Mouse (Mus musculus): ENCODE measurements around the gene Olfr1188. TPM values are rescaled to one million over a fixed set of nuclear protein-coding genes. Genes with fewer than 3 reads are reported as not detected.
"Not testable (repeated sequence)": the region's sequence is repeated elsewhere in the genome, so short reads cannot be mapped to it uniquely, and the experiment has no call there.

Gene Olfr1188
- not detected for total RNA-seq (2018; cell fraction: chromatin; rRNA removed)
- total RNA-seq (2018; cell fraction: cytosol; rRNA removed) = not detected
- total RNA-seq (2018; cell fraction: nucleus; rRNA removed) = not detected
- not detected in 3 replicates for polyA plus RNA-seq (2018)

DNA sequence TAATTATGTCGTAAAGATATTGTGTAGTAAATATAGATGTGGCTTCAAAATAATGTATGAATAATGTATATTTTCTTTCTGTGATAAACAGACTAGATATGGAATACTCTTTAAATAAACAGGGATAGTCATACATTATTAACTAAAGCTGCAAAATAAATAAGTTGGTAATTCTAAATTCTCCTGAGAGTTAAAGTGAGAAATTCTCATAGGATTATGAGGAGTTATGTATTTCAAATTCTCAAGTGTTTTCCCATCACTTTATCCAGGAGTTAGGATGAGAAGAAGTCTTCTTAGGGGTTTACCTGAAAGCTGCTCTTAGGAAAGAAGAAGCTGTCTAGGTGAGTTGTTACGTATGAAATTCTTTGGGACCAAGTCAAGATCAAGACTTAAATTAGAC, at the start of gene Olfr1188:
Gene Olfr1188, plus strand, starts transcription at position 301 of the 400 bp plus-strand sequence.
- 88% methylated on average over 2 of the region's 2 CpGs for WGBS (ENCODE audit: missing documents)
- H3K4me3 ChIP-seq (ENCODE audit: inconsistent target) = no peak within 1 kb of the TSS
- no peak within 1 kb of the TSS for H3K27ac ChIP-seq
- no peaks in the 10 kb centered on the region for H3K79me2 ChIP-seq (ENCODE audit: inconsistent target)
- H3K36me3 ChIP-seq (ENCODE audit: inconsistent target) = no peaks in the 10 kb centered on the region

DNA sequence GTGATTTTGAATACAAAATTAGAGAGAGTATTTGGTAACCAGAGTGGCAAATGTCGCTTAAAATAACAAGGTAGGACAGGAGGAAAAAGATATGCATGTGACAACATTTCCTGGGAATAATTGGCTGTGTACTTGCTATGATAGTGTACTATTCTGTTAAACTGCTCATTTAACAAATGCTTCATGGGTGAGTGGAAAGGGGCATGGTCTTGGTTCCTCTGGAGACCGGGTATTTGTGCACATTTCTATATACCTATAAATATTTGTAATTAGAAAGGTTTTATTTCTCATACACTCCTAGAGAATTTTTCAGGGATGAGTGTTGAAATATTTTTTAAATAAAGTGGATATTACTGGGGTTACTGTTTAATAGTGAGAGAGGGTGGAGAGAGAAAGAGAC, 38.5 kb upstream of the Olfr1188 start, which contains the start of gene Olfr1186:
Gene Olfr1186, plus strand, starts transcription at position 301 of the 400 bp plus-strand sequence.
- Histone ChIP-seq H3K36me3 (ENCODE audit: inconsistent target) (no peaks in the 10 kb centered on the region), H3K79me2 (ENCODE audit: inconsistent target) (no peaks in the 10 kb centered on the region), H3K4me3 (ENCODE audit: inconsistent target) (no peak within 1 kb of the TSS), H3K27ac (no peak within 1 kb of the TSS)
- WGBS (ENCODE audit: missing documents) = 76% methylated on average over 2 of the region's 2 CpGs

DNA sequence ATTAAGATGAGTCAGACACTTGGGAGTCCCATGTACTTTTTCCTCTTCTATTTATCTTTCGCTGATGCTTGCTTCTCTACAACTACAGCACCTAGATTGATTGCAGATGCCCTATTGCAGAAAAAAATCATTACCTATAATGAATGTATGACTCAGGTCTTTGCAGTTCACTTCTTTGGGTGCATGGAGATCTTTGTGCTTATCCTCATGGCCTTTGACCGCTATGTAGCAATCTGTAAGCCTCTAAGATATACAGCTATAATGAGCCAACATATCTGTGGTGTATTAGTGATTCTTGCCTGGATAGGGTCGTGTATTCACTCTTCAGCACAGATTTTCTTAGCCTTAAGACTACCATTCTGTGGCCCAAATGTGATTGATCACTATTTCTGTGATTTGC, 31.0 kb upstream of the Olfr1188 start:
- no peaks in the 10 kb centered on the region for H3K36me3 ChIP-seq (ENCODE audit: inconsistent target)
- H3K4me3 ChIP-seq (ENCODE audit: inconsistent target) = no peak overlapping the region
- H3K27ac ChIP-seq = no peak overlapping the region
- WGBS (ENCODE audit: missing documents) = 71% methylated on average over 3 of the region's 3 CpGs
- H3K79me2 ChIP-seq (ENCODE audit: inconsistent target) = no peaks in the 10 kb centered on the region

DNA sequence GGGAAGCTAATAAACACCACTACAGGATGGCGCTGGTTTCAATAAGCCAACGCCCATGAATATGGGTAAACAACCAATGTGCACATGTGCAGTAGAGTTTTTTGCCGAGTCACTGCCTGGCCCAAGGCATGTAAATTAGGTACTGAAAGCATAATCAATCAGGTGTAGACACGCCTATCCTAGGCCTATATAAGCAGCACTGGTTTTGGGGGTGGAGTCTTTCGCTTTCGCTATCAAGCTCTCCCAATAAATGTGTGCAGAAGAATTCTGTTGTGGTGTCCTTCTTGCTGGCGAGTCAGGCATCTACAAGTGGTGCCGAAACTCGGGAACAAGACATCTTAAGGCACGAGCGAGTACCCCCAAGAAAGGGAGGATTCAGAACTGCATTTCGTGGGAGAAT, 16.0 kb downstream of the Olfr1188 start:
- WGBS (ENCODE audit: missing documents) = 87% methylated on average over 12 of the region's 12 CpGs
- H3K36me3 ChIP-seq (ENCODE audit: inconsistent target); H3K4me3 ChIP-seq (ENCODE audit: inconsistent target); H3K27ac ChIP-seq; H3K79me2 ChIP-seq (ENCODE audit: inconsistent target): not testable (repeated sequence)

DNA sequence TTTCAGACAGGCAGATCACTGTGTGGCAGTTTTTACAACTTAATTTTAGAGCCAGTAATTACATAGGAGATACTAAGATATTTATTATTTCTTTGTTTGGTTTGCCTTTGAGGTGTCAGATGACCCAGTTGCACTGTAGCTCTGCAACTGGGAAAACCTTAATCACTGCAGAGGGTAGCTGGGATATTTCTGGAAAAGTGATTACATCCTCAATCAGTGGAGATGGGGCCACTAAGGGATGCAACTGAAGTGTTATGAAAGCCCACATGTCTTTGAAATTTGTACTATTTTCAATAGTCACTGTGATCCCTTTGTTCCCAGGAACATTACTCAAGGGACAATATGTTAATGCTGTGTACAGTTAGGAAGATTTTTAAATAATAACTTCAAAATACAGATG, 29.4 kb downstream of the Olfr1188 start, which contains the start of gene Olfr1189:
Gene Olfr1189, plus strand, starts transcription at position 301 of the 400 bp plus-strand sequence.
- H3K36me3 ChIP-seq (ENCODE audit: inconsistent target) = no peaks in the 10 kb centered on the region

More for the DNA sequence above, 29.4 kb downstream of the Olfr1188 start, which contains the start of gene Olfr1189:
- Histone ChIP-seq H3K27ac (no peak within 1 kb of the TSS), H3K79me2 (ENCODE audit: inconsistent target) (no peaks in the 10 kb centered on the region), H3K4me3 (ENCODE audit: inconsistent target) (no peak within 1 kb of the TSS)

Other genes starting within 250 kb of the Olfr1188 start
- not detected in 3 replicates for gene Olfr1174-ps, start 241.8 kb upstream of the Olfr1188 start, polyA plus RNA-seq (2018)
- not detected in 3 replicates for gene Olfr1175-ps, start 229.7 kb upstream of the Olfr1188 start, polyA plus RNA-seq (2018)
- gene Olfr1176, start 220.2 kb upstream of the Olfr1188 start, polyA plus RNA-seq (2018) = not detected in 3 replicates
- not detected in 3 replicates for gene Olfr1177-ps, start 210.4 kb upstream of the Olfr1188 start, polyA plus RNA-seq (2018)
- gene Olfr1178, start 169.9 kb upstream of the Olfr1188 start, polyA plus RNA-seq (2018) = not detected in 3 replicates
- not detected in 3 replicates for gene Olfr1179, start 150.5 kb upstream of the Olfr1188 start, polyA plus RNA-seq (2018)
- gene Olfr1180, start 137.8 kb upstream of the Olfr1188 start, polyA plus RNA-seq (2018) = not detected in 3 replicates
- gene Olfr1181, start 130.8 kb upstream of the Olfr1188 start, polyA plus RNA-seq (2018) = not detected in 3 replicates
- gene Gm13757, start 107.8 kb upstream of the Olfr1188 start, polyA plus RNA-seq (2018) = not detected in 3 replicates
- not detected in 3 replicates for gene Olfr1183, start 102.1 kb upstream of the Olfr1188 start, polyA plus RNA-seq (2018)
- not detected in 3 replicates for gene Olfr1184, start 73.3 kb upstream of the Olfr1188 start, polyA plus RNA-seq (2018)
- not detected in 3 replicates for gene Olfr1185-ps1, start 63.6 kb upstream of the Olfr1188 start, polyA plus RNA-seq (2018)
- not detected in 3 replicates for gene Olfr1186, start 38.4 kb upstream of the Olfr1188 start, polyA plus RNA-seq (2018)
- not detected in 3 replicates for gene Olfr1189, start 29.5 kb downstream of the Olfr1188 start, polyA plus RNA-seq (2018)
- gene Olfr1191-ps1, start 83.6 kb downstream of the Olfr1188 start, polyA plus RNA-seq (2018) = not detected in 3 replicates
- gene Olfr1192-ps1, start 91.6 kb downstream of the Olfr1188 start, polyA plus RNA-seq (2018) = not detected in 3 replicates
- gene Olfr1193, start 118.7 kb downstream of the Olfr1188 start, polyA plus RNA-seq (2018) = not detected in 3 replicates
- gene Olfr1195, start 132.3 kb downstream of the Olfr1188 start, polyA plus RNA-seq (2018) = not detected in 3 replicates
- not detected in 3 replicates for gene Olfr1196, start 147.7 kb downstream of the Olfr1188 start, polyA plus RNA-seq (2018)
- not detected in 3 replicates for gene Olfr1197, start 175.4 kb downstream of the Olfr1188 start, polyA plus RNA-seq (2018)
- not detected in 3 replicates for gene Olfr1198, start 194.4 kb downstream of the Olfr1188 start, polyA plus RNA-seq (2018)
- gene Olfr1199, start 203.5 kb downstream of the Olfr1188 start, polyA plus RNA-seq (2018) = not detected in 3 replicates
- gene Olfr1200, start 213.6 kb downstream of the Olfr1188 start, polyA plus RNA-seq (2018) = not detected in 3 replicates
- gene Olfr1201, start 236.1 kb downstream of the Olfr1188 start, polyA plus RNA-seq (2018) = not detected in 3 replicates